7 mouse cellular contexts compared by ENCODE assay signal in the genomic region with DNA sequence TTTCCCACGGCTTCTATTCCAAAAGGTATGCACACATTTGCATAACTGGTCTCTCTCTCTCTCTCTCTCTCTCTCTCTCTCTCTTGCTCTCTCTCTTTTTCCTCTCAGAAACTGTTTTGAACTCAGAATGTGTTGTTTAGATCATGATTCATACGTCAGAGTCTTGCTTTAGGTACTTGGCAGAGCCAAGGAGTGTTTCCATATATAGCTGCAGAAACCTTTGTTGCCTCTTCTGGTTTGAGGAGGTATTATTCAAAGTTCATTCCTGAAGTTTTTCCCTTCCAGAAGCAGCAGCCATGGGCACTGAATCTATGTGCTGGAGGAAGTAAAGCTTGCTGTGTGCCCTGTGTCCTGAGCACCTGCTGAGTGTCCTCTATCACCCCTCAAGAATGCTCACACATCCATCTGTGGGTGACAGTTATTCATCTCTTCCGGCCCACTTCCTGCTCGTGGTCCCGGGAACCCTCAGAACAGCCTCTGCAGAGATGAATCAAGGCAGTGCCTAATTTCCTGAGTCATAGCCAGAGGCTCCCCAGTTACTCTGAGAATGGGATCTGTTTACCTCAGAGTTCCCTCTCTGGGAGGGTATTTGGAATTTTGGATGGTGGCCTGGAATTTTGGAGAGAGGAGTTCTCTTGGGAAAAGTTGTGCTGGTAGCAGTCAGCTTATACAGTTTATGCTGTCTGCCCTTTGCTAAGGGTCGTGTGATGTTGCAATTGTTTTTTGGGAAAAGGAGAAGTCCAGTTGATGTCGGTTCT.
DNase-seq lines count a peak whose midpoint lies in the region; ATAC-seq and TF ChIP-seq lines count a peak whose summit lies in the region.

No protein-coding gene starts in this region.

- TF ChIP-seq POLR2A in embryonic fibroblast, embryonic 13.5 days (IDR thresholded peaks at IDR 0.05; ENCODE audit: low read depth, low read length) = no peak

- no peaks in the 10 kb centered on the region for H3K9me3 ChIP-seq in liver, postnatal 0 days (ENCODE audit: low read length)
- no peaks in the 10 kb centered on the region for H3K9me3 ChIP-seq in liver, embryonic 11.5 days (ENCODE audit: control insufficient read depth, low read length)
- no peaks in the 10 kb centered on the region for H3K9me3 ChIP-seq in kidney, embryonic 14.5 days (ENCODE audit: control insufficient read depth, low read length)
- H3K9me3 ChIP-seq in stomach, embryonic 15.5 days = no peaks in the 10 kb centered on the region

- TF ChIP-seq CTCF in liver, postnatal 0 days (IDR thresholded peaks at IDR 0.05; ENCODE audit: low read depth) = no peak
- TF ChIP-seq CTCF in embryonic fibroblast, embryonic 13.5 days (IDR thresholded peaks at IDR 0.05; ENCODE audit: borderline replicate concordance, insufficient read depth, low read length) = no peak

- H3K4me3 ChIP-seq in liver, postnatal 0 days (ENCODE audit: low read depth, low read length) = no peak overlapping the region
- no peak overlapping the region for H3K4me3 ChIP-seq in liver, embryonic 11.5 days (ENCODE audit: low read depth, low read length)
- H3K4me3 ChIP-seq in embryonic fibroblast, embryonic 13.5 days (ENCODE audit: insufficient read depth, low read length) = no peak overlapping the region
- no peak overlapping the region for H3K4me3 ChIP-seq in kidney, embryonic 14.5 days (ENCODE audit: low read length)
- no peak overlapping the region for H3K4me3 ChIP-seq in stomach, embryonic 15.5 days (replicated peaks)

- no peaks in the 10 kb centered on the region for H3K36me3 ChIP-seq in liver, postnatal 0 days (replicated peaks; ENCODE audit: insufficient read depth, low read length)
- no peaks in the 10 kb centered on the region for H3K36me3 ChIP-seq in liver, embryonic 11.5 days (ENCODE audit: control insufficient read depth, insufficient read depth, low read length)
- H3K36me3 ChIP-seq in kidney, embryonic 14.5 days (ENCODE audit: control insufficient read depth, insufficient read depth, low read length) = no peaks in the 10 kb centered on the region
- no peaks in the 10 kb centered on the region for H3K36me3 ChIP-seq in stomach, embryonic 15.5 days

- DNase-seq in liver, postnatal 0 days = no peak
- no peak for DNase-seq in liver, embryonic 11.5 days (ENCODE audit: low spot score)
- DNase-seq in cerebellum, postnatal 14 days = no peak

- H3K27me3 ChIP-seq in liver, postnatal 0 days (ENCODE audit: insufficient read depth, low read length) = no peaks in the 10 kb centered on the region
- no peaks in the 10 kb centered on the region for H3K27me3 ChIP-seq in liver, embryonic 11.5 days (replicated peaks; ENCODE audit: control insufficient read depth, insufficient read depth, low read length)
- H3K27me3 ChIP-seq in kidney, embryonic 14.5 days (ENCODE audit: control insufficient read depth, insufficient read depth, low read length) = no peaks in the 10 kb centered on the region
- H3K27me3 ChIP-seq in stomach, embryonic 15.5 days (replicated peaks) = no peaks in the 10 kb centered on the region

- no peak overlapping the region for H3K27ac ChIP-seq in liver, postnatal 0 days (ENCODE audit: low read depth)
- H3K27ac ChIP-seq in liver, embryonic 11.5 days (ENCODE audit: low read depth, low read length) = no peak overlapping the region
- H3K27ac ChIP-seq in embryonic fibroblast, embryonic 13.5 days (ENCODE audit: insufficient read depth, low read length) = peak overlapping the region; percentile 93
- no peak overlapping the region for H3K27ac ChIP-seq in kidney, embryonic 14.5 days (ENCODE audit: low read depth, low read length)
- peak overlapping the region; percentile 78; the same call in 1 of the 2 replicates for H3K27ac ChIP-seq in stomach, embryonic 15.5 days

- 22% methylated on average over 7 of the region's 7 CpGs for WGBS in liver, postnatal 0 days (ENCODE audit: insufficient replicate concordance)
- 40% methylated on average over 7 of the region's 7 CpGs for WGBS in liver, embryonic 11.5 days
- 54% methylated on average over 7 of the region's 7 CpGs for WGBS in kidney, embryonic 14.5 days
- WGBS in stomach, embryonic 15.5 days = 31% methylated on average over 7 of the region's 7 CpGs

- H3K4me1 ChIP-seq in liver, postnatal 0 days (ENCODE audit: insufficient read depth) = no peaks in the 10 kb centered on the region
- H3K4me1 ChIP-seq in liver, embryonic 11.5 days (replicated peaks; ENCODE audit: control insufficient read depth, insufficient read depth, low read length) = no peaks in the 10 kb centered on the region
- H3K4me1 ChIP-seq in embryonic fibroblast, embryonic 13.5 days (ENCODE audit: control insufficient read depth, insufficient read depth, low read length) = peaks cover 19% of the 10 kb centered on the region
- H3K4me1 ChIP-seq in kidney, embryonic 14.5 days (ENCODE audit: control insufficient read depth, insufficient read depth, low read length) = 0 out of 2 replicates have a peak, but pooled peaks cover 6% of the 10 kb centered on the region
- H3K4me1 ChIP-seq in stomach, embryonic 15.5 days = peaks cover 6% of the 10 kb centered on the region; the same call in 1 of the 2 replicates

- peak; percentile 15; the same call in 1 of the 2 replicates for ATAC-seq in liver, postnatal 0 days
- ATAC-seq in liver, embryonic 11.5 days (replicated peaks; ENCODE audit: low FRiP score) = no peak
- peak; percentile 43; the same call in 1 of the 2 replicates for ATAC-seq in kidney, embryonic 14.5 days (ENCODE audit: low FRiP score, low TSS enrichment)
- ATAC-seq in stomach, embryonic 15.5 days (ENCODE audit: insufficient read depth, low FRiP score, low read depth) = peak; percentile 5; the same call in 1 of the 2 replicates
- ATAC-seq in erythroblast, adult 5-6 weeks (replicated peaks; ENCODE audit: low FRiP score, poor library complexity, severe bottlenecking) = no peak

- H3K4me2 ChIP-seq in liver, postnatal 0 days (ENCODE audit: low read depth, low read length) = no peak overlapping the region
- no peak overlapping the region for H3K4me2 ChIP-seq in liver, embryonic 11.5 days
- H3K4me2 ChIP-seq in kidney, embryonic 14.5 days (replicated peaks; ENCODE audit: low read depth, low read length) = no peak overlapping the region
- 0 out of 2 replicates have a peak overlapping the region, but pooled peaks have one; percentile 4 for H3K4me2 ChIP-seq in stomach, embryonic 15.5 days

- H3K9ac ChIP-seq in liver, postnatal 0 days (replicated peaks) = no peak overlapping the region
- no peak overlapping the region for H3K9ac ChIP-seq in liver, embryonic 11.5 days (ENCODE audit: low read depth, low read length)
- H3K9ac ChIP-seq in kidney, embryonic 14.5 days (ENCODE audit: low read depth, low read length) = no peak overlapping the region
- no peak overlapping the region for H3K9ac ChIP-seq in stomach, embryonic 15.5 days

- TF ChIP-seq EP300 in liver, postnatal 0 days (IDR thresholded peaks at IDR 0.05; ENCODE audit: low read depth) = no peak

Comparison
In these comparisons a context has a peak if more than half of its experiments do, and no peak if none do; other contexts are left out.
1. ATAC-seq: peak in liver, postnatal 0 days (single experiment), kidney, embryonic 14.5 days (single experiment) and stomach, embryonic 15.5 days (single experiment); none in liver, embryonic 11.5 days (single experiment) and erythroblast, adult 5-6 weeks (single experiment).
2. H3K27ac ChIP-seq: peak in embryonic fibroblast, embryonic 13.5 days (single experiment) and stomach, embryonic 15.5 days (single experiment); none in liver, postnatal 0 days (single experiment), liver, embryonic 11.5 days (single experiment) and kidney, embryonic 14.5 days (single experiment).